Mouse (Mus musculus) hindbrain, embryonic 14.5 days (tissue): Measurements from ENCODE around the gene Hectd1. TPM values are rescaled to one million over a fixed set of nuclear protein-coding genes. Genes with fewer than 3 reads are reported as not detected.

ENCODE experiments used
- ATAC-seq: fragments of 200-750 bp; cut with Nextera tagmentation; 2 replicates; pipeline ENCODE4 v1.8.0; 2017; ENCODE audit warnings: moderate number of reproducible peaks, mild to moderate bottlenecking, moderate TSS enrichment, moderate library complexity; ENCODE audit not compliant: low FRiP score
- DNase-seq: peaks from one replicate; pipeline ENCODE4 v3.0.0-alpha.2; 2015; ENCODE audit warnings: low spot score
- H3K27ac ChIP-seq: fragments of 300-500 bp; sonication (generic); 2 replicates; pipeline ENCODE4 v1.5.1; 2014; ENCODE audit warnings: mild to moderate bottlenecking, moderate library complexity
- H3K27me3 ChIP-seq: fragments of 300-500 bp; sonication (generic); 2 replicates; pipeline ENCODE4 v1.6.1; 2014; ENCODE audit warnings: mild to moderate bottlenecking, low read length, mixed read lengths; ENCODE audit not compliant: control insufficient read depth, insufficient read depth
- H3K36me3 ChIP-seq: fragments of 300-500 bp; sonication (generic); replicated peaks from 2 replicates; pipeline ENCODE4 v1.6.1; 2014; ENCODE audit not compliant: control insufficient read depth, insufficient read depth
- H3K4me1 ChIP-seq: fragments of 300-500 bp; sonication (generic); replicated peaks from 2 replicates; pipeline ENCODE4 v1.6.1; 2014; ENCODE audit warnings: antibody characterized with exemption, low read length, mixed read lengths; ENCODE audit not compliant: control insufficient read depth, insufficient read depth
- H3K4me2 ChIP-seq: fragments of 300-500 bp; sonication (generic); replicated peaks from 2 replicates; pipeline ENCODE4 v1.6.1; 2014; ENCODE audit warnings: mild to moderate bottlenecking, moderate library complexity
- H3K4me3 ChIP-seq: fragments of 300-500 bp; sonication (generic); replicated peaks from 2 replicates; pipeline ENCODE4 v1.5.1; 2014; ENCODE audit warnings: mild to moderate bottlenecking, low read length
- H3K9ac ChIP-seq: fragments of 300-500 bp; sonication (generic); 2 replicates; pipeline ENCODE4 v1.6.1; 2014
- H3K9me3 ChIP-seq: fragments of 300-500 bp; sonication (generic); 2 replicates; pipeline ENCODE4 v1.6.1; 2016; ENCODE audit warnings: low read length; ENCODE audit not compliant: control insufficient read depth
- WGBS: fragments of 180-500 bp; shearing (Covaris S2); extraction: QIAGEN DNeasy Blood & Tissue Kit; methylation state at CpG from one replicate; pipeline ENCODE4 v1.1.7; 2014; 5-methylcytosine and 5-hydroxymethylcytosine counted together
- polyA plus RNA-seq: library from polyadenylated mRNA; unstranded; fragments of >200 nt; fragmentation: Nextera tagmentation; extraction: Ambion mirVana; gene quantifications from 2 replicates; pipeline ENCODE4 v1.2.1, GENCODE M21; 2014

Gene Hectd1
- polyA plus RNA-seq, 1 experiment from 2014 or later, result 44.3 TPM

GRCm38 (mm10) chr12:51718617-51719016, 110.7 kb downstream of the Hectd1 start:
- no peak overlapping the region for H3K4me3 ChIP-seq
- DNase-seq (no peak), ATAC-seq (no peak)
- 0 out of 2 replicates have a peak, but pooled peaks cover 3% of the 10 kb centered on the region for H3K9me3 ChIP-seq
- H3K27ac ChIP-seq, result no peak overlapping the region
- H3K4me1 ChIP-seq, result no peaks in the 10 kb centered on the region
- H3K4me2 ChIP-seq, result no peak overlapping the region
- H3K9ac ChIP-seq, result no peak overlapping the region
- H3K36me3 ChIP-seq, result peaks cover 2% of the 10 kb centered on the region; the same call in 1 of the 2 replicates
- H3K27me3 ChIP-seq, result no peaks in the 10 kb centered on the region
- 93% methylated on average over 6 of the region's 6 CpGs for WGBS

GRCm38 (mm10) chr12:51712685-51713084, 116.7 kb downstream of the Hectd1 start:
- H3K4me1 ChIP-seq, result no peaks in the 10 kb centered on the region
- no peaks in the 10 kb centered on the region for H3K36me3 ChIP-seq
- DNase-seq (no peak), ATAC-seq (no peak)
- H3K9me3 ChIP-seq, result 0 out of 2 replicates have a peak, but pooled peaks cover 3% of the 10 kb centered on the region
- no peak overlapping the region for H3K4me3 ChIP-seq
- H3K27me3 ChIP-seq, result no peaks in the 10 kb centered on the region
- WGBS, result 63% methylated on average over 1 of the region's 1 CpGs
- H3K9ac ChIP-seq, result no peak overlapping the region
- no peak overlapping the region for H3K27ac ChIP-seq
- no peak overlapping the region for H3K4me2 ChIP-seq

- ATAC-seq (no peak), DNase-seq (no peak)
- 74% methylated on average over 5 of the region's 5 CpGs for WGBS
- H3K36me3 ChIP-seq, result no peaks in the 10 kb centered on the region
- no peak overlapping the region for H3K9ac ChIP-seq
- H3K9me3 ChIP-seq, result no peaks in the 10 kb centered on the region
- no peak overlapping the region for H3K27ac ChIP-seq
- H3K4me2 ChIP-seq, result no peak overlapping the region
- no peaks in the 10 kb centered on the region for H3K27me3 ChIP-seq
- H3K4me3 ChIP-seq, result no peak overlapping the region
- no peaks in the 10 kb centered on the region for H3K4me1 ChIP-seq
These were observed 119.2 kb downstream of the Hectd1 start for GRCm38 (mm10) chr12:51710154-51710553.

GRCm38 (mm10) chr12:51709741-51710140, 119.6 kb downstream of the Hectd1 start:
- Histone ChIP-seq H3K27ac (no peak overlapping the region), H3K4me2 (no peak overlapping the region), H3K9me3 (no peaks in the 10 kb centered on the region), H3K27me3 (no peaks in the 10 kb centered on the region), H3K4me1 (no peaks in the 10 kb centered on the region), H3K36me3 (no peaks in the 10 kb centered on the region), H3K9ac (no peak overlapping the region), H3K4me3 (no peak overlapping the region)
- ATAC-seq (no peak), DNase-seq (no peak)
- 73% methylated on average over 3 of the region's 3 CpGs for WGBS

- no peak for ATAC-seq
- Histone ChIP-seq H3K27me3 (no peaks in the 10 kb centered on the region), H3K9me3 (no peaks in the 10 kb centered on the region), H3K36me3 (no peaks in the 10 kb centered on the region), H3K9ac (no peak overlapping the region), H3K4me2 (no peak overlapping the region), H3K4me1 (no peaks in the 10 kb centered on the region), H3K27ac (no peak overlapping the region), H3K4me3 (no peak overlapping the region)
- WGBS, result 72% methylated on average over 14 of the region's 14 CpGs
- DNase-seq, result no peak
These were observed 120.2 kb downstream of the Hectd1 start for GRCm38 (mm10) chr12:51708941-51709686.

- H3K4me2 ChIP-seq, result no peak overlapping the region
These were observed 122.6 kb downstream of the Hectd1 start for GRCm38 (mm10) chr12:51706673-51707235.

GRCm38 (mm10) chr12:51705778-51706177, 123.6 kb downstream of the Hectd1 start:
- H3K4me1 ChIP-seq, result no peaks in the 10 kb centered on the region
- no peaks in the 10 kb centered on the region for H3K9me3 ChIP-seq
- no peak overlapping the region for H3K4me3 ChIP-seq
- 82% methylated on average over 12 of the region's 12 CpGs for WGBS
- no peaks in the 10 kb centered on the region for H3K27me3 ChIP-seq
- no peaks in the 10 kb centered on the region for H3K36me3 ChIP-seq
- no peak overlapping the region for H3K27ac ChIP-seq
- no peak overlapping the region for H3K4me2 ChIP-seq
- H3K9ac ChIP-seq, result no peak overlapping the region
- ATAC-seq (no peak), DNase-seq (no peak)

More at GRCm38 (mm10) chr12:51706673-51707235, 122.6 kb downstream of the Hectd1 start:
- DNase-seq (no peak), ATAC-seq (no peak)
- Histone ChIP-seq H3K4me1 (no peaks in the 10 kb centered on the region), H3K27me3 (no peaks in the 10 kb centered on the region), H3K4me3 (no peak overlapping the region), H3K9me3 (no peaks in the 10 kb centered on the region), H3K36me3 (no peaks in the 10 kb centered on the region), H3K27ac (no peak overlapping the region), H3K9ac (no peak overlapping the region)
- WGBS, result 92% methylated on average over 5 of the region's 5 CpGs

- H3K4me3 ChIP-seq, result no peak overlapping the region
- no peaks in the 10 kb centered on the region for H3K27me3 ChIP-seq
- H3K9me3 ChIP-seq, result no peaks in the 10 kb centered on the region
- no peaks in the 10 kb centered on the region for H3K36me3 ChIP-seq
- no peak for DNase-seq
- no peak overlapping the region for H3K4me2 ChIP-seq
- H3K27ac ChIP-seq, result no peak overlapping the region
- H3K9ac ChIP-seq, result no peak overlapping the region
- WGBS, result 67% methylated on average over 7 of the region's 7 CpGs
- ATAC-seq, result no peak
- H3K4me1 ChIP-seq, result no peaks in the 10 kb centered on the region
These were observed 124.8 kb downstream of the Hectd1 start for GRCm38 (mm10) chr12:51704572-51704971.

- 28% methylated on average over 1 of the region's 1 CpGs for WGBS
- no peak overlapping the region for H3K27ac ChIP-seq
- H3K4me2 ChIP-seq, result no peak overlapping the region
- ATAC-seq, result no peak
- H3K4me3 ChIP-seq, result no peak overlapping the region
- no peaks in the 10 kb centered on the region for H3K27me3 ChIP-seq
- no peaks in the 10 kb centered on the region for H3K9me3 ChIP-seq
- H3K9ac ChIP-seq, result no peak overlapping the region
- DNase-seq, result no peak
- no peaks in the 10 kb centered on the region for H3K36me3 ChIP-seq
- no peaks in the 10 kb centered on the region for H3K4me1 ChIP-seq
These were observed 125.5 kb downstream of the Hectd1 start for GRCm38 (mm10) chr12:51703859-51704258.
